Mouse (Mus musculus) small intestine, adult 2 months (tissue): Measurements from ENCODE around the gene Ap1m2. TPM values are rescaled to one million over a fixed set of nuclear protein-coding genes. Genes with fewer than 3 reads are reported as not detected.

ENCODE experiments used
- H3K27ac ChIP-seq: fragments of 200-500 bp; 2 replicates; pipeline ENCODE4 v1.5.1; 2012; ENCODE audit warnings: low read depth, low read length, control low read depth, inconsistent platforms; ENCODE audit not compliant: insufficient read depth
- H3K27me3 ChIP-seq: fragments of 200-500 bp; 2 replicates; pipeline ENCODE4 v1.6.1; 2012; ENCODE audit warnings: mild to moderate bottlenecking, moderate library complexity, low read length, inconsistent platforms; ENCODE audit not compliant: control insufficient read depth, insufficient read depth
- H3K36me3 ChIP-seq: fragments of 200-500 bp; 2 replicates; pipeline ENCODE4 v1.6.1; 2012; ENCODE audit warnings: mild to moderate bottlenecking, low read length, control low read depth, inconsistent platforms; ENCODE audit not compliant: control insufficient read depth, insufficient read depth
- H3K4me1 ChIP-seq: fragments of 200-500 bp; 2 replicates; pipeline ENCODE4 v1.6.1; 2012; ENCODE audit warnings: low read length, inconsistent platforms, mixed read lengths; ENCODE audit not compliant: control insufficient read depth, insufficient read depth, insufficient read length
- H3K4me3 ChIP-seq: fragments of 200-500 bp; 2 replicates; pipeline ENCODE4 v1.5.1; 2012; ENCODE audit warnings: low read depth, mild to moderate bottlenecking, control low read depth, inconsistent platforms, low read length, moderate library complexity
- CTCF ChIP-seq: fragments of 200-500 bp; IDR thresholded peaks from 2 replicates; pipeline ENCODE4 v1.5.1; 2012; ENCODE audit warnings: low read depth, mild to moderate bottlenecking, control low read depth, inconsistent platforms, low read length, moderate library complexity, mixed read lengths; ENCODE audit not compliant: insufficient replicate concordance, insufficient read length; ENCODE audit errors: extremely low read depth
- POLR2A ChIP-seq: fragments of 200-500 bp; IDR thresholded peaks from 2 replicates; pipeline ENCODE4 v1.6.1; 2012; ENCODE audit warnings: low read depth, mild to moderate bottlenecking, control low read depth, inconsistent platforms, low read length, moderate library complexity
- WGBS: fragments of 180-500 bp; shearing (Covaris S2); methylation state at CpG from one replicate; pipeline ENCODE4 v1.1.7; 2018; 5-methylcytosine and 5-hydroxymethylcytosine counted together
- polyA plus RNA-seq: library from polyadenylated mRNA; depleted of rRNA; stranded (reverse); fragments of >200 nt; gene quantifications from 2 replicates; pipeline ENCODE4 v1.2.3, GENCODE M21; 2012; rRNA removed

The Ap1m2 gene
- 36.4 and 69.5 TPM in 2 replicates for polyA plus RNA-seq

- H3K36me3 ChIP-seq: peaks cover 2% of the 10 kb centered on the region
- 9% methylated on average over 35 of the region's 35 CpGs for WGBS
- peak within 1 kb of the TSS; percentile 85 for H3K4me3 ChIP-seq
- TF ChIP-seq CTCF: no peak
- TF ChIP-seq POLR2A: no peak
- H3K27me3 ChIP-seq: no peaks in the 10 kb centered on the region
- peak within 1 kb of the TSS; percentile 22; the same call in 1 of the 2 replicates for H3K27ac ChIP-seq
- H3K4me1 ChIP-seq: peaks cover 5% of the 10 kb centered on the region
Observed at GRCm38 (mm10) chr9:21312134-21312533, at the start of gene Ap1m2. Gene Ap1m2, minus strand, starts transcription at chr9:21312337.

GRCm38 (mm10) chr9:21356981-21357718, 45.0 kb upstream of the Ap1m2 start:
- Histone ChIP-seq H3K27ac (no peak overlapping the region), H3K27me3 (no peaks in the 10 kb centered on the region)
- WGBS: 0% methylated on average over 1 of the region's 1 CpGs

GRCm38 (mm10) chr9:21354796-21355195, 42.7 kb upstream of the Ap1m2 start:
- H3K4me3 ChIP-seq: no peak overlapping the region
- TF ChIP-seq POLR2A (no peak), CTCF (no peak)
- WGBS: 87% methylated on average over 6 of the region's 6 CpGs
- peaks cover 2% of the 10 kb centered on the region; the same call in 1 of the 2 replicates for H3K4me1 ChIP-seq
- H3K36me3 ChIP-seq: no peaks in the 10 kb centered on the region
- no peaks in the 10 kb centered on the region for H3K27me3 ChIP-seq
- no peak overlapping the region for H3K27ac ChIP-seq

More at GRCm38 (mm10) chr9:21356981-21357718, 45.0 kb upstream of the Ap1m2 start:
- H3K4me3 ChIP-seq: no peak overlapping the region
- H3K36me3 ChIP-seq: no peaks in the 10 kb centered on the region
- TF ChIP-seq CTCF (no peak), POLR2A (no peak)
- no peaks in the 10 kb centered on the region for H3K4me1 ChIP-seq

GRCm38 (mm10) chr9:21353373-21353686, 41.2 kb upstream of the Ap1m2 start:
- Histone ChIP-seq H3K4me3 (no peak overlapping the region), H3K4me1 (peaks cover 2% of the 10 kb centered on the region; the same call in 1 of the 2 replicates), H3K27me3 (no peaks in the 10 kb centered on the region), H3K36me3 (peaks cover 1% of the 10 kb centered on the region; the same call in 1 of the 2 replicates), H3K27ac (no peak overlapping the region)
- TF ChIP-seq CTCF (no peak), POLR2A (no peak)
- 88% methylated on average over 2 of the region's 2 CpGs for WGBS

- peaks cover 2% of the 10 kb centered on the region; the same call in 1 of the 2 replicates for H3K4me1 ChIP-seq
- no peak for TF ChIP-seq CTCF
- no peak for TF ChIP-seq POLR2A
- 76% methylated on average over 20 of the region's 20 CpGs for WGBS
- H3K27me3 ChIP-seq: no peaks in the 10 kb centered on the region
- H3K27ac ChIP-seq: no peak overlapping the region
- no peak overlapping the region for H3K4me3 ChIP-seq
- H3K36me3 ChIP-seq: peaks cover 1% of the 10 kb centered on the region; the same call in 1 of the 2 replicates
Observed at GRCm38 (mm10) chr9:21352463-21353372, 40.6 kb upstream of the Ap1m2 start.

GRCm38 (mm10) chr9:21351702-21352377, 39.7 kb upstream of the Ap1m2 start:
- 91% methylated on average over 4 of the region's 4 CpGs for WGBS
- peaks cover 1% of the 10 kb centered on the region; the same call in 1 of the 2 replicates for H3K36me3 ChIP-seq
- peaks cover 2% of the 10 kb centered on the region; the same call in 1 of the 2 replicates for H3K4me1 ChIP-seq
- no peaks in the 10 kb centered on the region for H3K27me3 ChIP-seq
- no peak overlapping the region for H3K4me3 ChIP-seq
- no peak for TF ChIP-seq CTCF
- TF ChIP-seq POLR2A: no peak
- no peak overlapping the region for H3K27ac ChIP-seq

GRCm38 (mm10) chr9:21351178-21351577, 39.0 kb upstream of the Ap1m2 start:
- no peak overlapping the region for H3K27ac ChIP-seq
- no peaks in the 10 kb centered on the region for H3K27me3 ChIP-seq
- no peak for TF ChIP-seq CTCF
- no peak for TF ChIP-seq POLR2A
- 41% methylated on average over 7 of the region's 7 CpGs for WGBS
- peaks cover 2% of the 10 kb centered on the region; the same call in 1 of the 2 replicates for H3K4me1 ChIP-seq
- H3K4me3 ChIP-seq: no peak overlapping the region
- peaks cover 1% of the 10 kb centered on the region; the same call in 1 of the 2 replicates for H3K36me3 ChIP-seq
